Mouse (Mus musculus): ENCODE measurements around the gene Hist1h3g.

Gene Hist1h3g

GRCm38 (mm10) chr13:23515826-23516620 is 19.2 kb upstream of the Hist1h3g start:
- no peak for DNase-seq (ENCODE audit: low spot score)

- peak; percentile 69 for DNase-seq (ENCODE audit: low spot score)
These were observed 18.2 kb upstream of the Hist1h3g start for GRCm38 (mm10) chr13:23516822-23517602.

DNA sequence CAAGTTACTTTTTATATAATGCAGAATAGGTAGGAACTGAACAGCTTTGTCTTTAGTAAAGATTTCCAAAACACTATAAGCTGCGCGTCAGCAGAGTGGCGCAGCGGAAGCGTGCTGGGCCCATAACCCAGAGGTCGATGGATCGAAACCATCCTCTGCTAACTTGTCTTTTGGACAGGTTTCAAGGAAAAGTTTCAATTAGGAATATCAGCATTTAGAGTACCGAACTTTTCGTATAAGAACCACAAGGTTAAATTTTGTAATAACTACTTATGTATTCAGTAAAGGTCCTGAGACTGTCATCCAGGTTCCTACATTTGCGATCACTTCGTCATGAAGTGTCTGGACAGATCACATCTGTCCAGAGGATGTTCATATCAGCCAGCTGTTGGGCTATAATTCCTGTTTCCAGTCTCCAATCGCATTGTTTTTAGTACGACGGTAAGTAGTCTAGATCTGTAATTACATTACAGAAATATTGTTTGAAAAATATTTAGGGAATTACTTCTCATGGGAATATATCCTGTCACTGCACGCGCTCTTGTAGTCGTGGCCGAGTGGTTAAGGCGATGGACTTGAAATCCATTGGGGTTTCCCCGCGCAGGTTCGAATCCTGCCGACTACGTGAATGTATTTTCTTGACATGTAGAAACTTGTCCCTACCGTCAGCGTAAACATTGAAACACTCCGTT is 17.5 kb upstream of the Hist1h3g start:
- peak; percentile 83 for DNase-seq (ENCODE audit: low spot score)

DNA sequence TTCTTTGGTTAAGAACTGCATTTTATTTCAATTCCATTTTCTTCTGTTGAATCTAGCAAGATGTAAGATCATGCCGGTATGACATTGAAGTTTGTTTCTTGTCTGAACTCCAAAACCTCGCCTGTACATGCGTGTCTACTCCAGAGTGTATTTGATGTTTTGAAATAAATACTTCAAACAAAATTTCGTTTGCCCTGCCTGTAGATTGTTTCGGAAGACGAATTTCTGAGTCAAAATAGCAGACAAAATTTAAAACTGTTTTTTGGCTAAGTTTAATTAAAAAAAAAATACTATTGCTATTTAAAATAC is 17.0 kb upstream of the Hist1h3g start:
- no peak for DNase-seq (ENCODE audit: low spot score)

GRCm38 (mm10) chr13:23518885-23519284 is 16.3 kb upstream of the Hist1h3g start:
- DNase-seq (ENCODE audit: low spot score): peak; percentile 42

DNA sequence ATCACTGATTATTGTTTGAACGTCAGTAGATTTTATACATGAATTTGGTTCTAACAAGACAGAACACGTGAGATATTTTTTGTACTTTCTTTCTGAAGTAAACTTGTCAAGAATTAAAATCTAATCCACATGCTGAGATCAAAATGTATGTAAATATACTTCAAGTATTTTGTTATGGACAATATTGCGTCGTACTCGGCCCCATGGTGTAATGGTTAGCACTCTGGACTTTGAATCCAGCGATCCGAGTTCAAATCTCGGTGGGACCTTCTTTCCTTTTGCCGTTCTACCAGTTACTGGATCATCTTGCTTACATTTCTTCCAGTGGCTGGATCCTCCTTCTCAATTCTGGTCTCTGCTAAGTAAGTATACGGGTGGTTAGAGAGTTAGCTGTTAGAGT is 15.8 kb upstream of the Hist1h3g start:
- peak; percentile 67 for DNase-seq (ENCODE audit: low spot score)

- peak; percentile 73 for DNase-seq (ENCODE audit: low spot score)
These were observed 13.5 kb upstream of the Hist1h3g start for GRCm38 (mm10) chr13:23521703-23522102.

- DNase-seq (ENCODE audit: low spot score): no peak
These were observed 11.2 kb upstream of the Hist1h3g start for GRCm38 (mm10) chr13:23523976-23524375.

DNA sequence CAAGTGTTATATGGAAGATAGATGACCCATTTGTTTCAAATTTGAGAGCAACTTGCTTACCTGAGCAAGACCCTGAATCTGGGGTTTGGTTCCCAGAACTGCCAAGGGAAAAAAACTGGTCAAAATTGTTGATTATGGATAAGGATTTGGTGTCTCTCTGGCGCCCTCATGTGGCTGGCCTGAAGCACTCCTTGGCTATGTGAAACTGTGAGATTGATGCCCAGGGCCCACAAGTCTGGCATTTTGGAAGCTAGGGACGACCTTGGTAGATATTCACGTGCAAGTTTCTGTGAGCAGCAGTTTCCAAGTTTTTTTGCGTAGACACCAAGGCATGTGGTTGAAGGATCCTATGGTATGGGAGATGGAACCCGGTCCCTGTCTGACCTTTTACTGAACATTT is 10.6 kb upstream of the Hist1h3g start:
- peak; percentile 81 for DNase-seq (ENCODE audit: low spot score)

DNA sequence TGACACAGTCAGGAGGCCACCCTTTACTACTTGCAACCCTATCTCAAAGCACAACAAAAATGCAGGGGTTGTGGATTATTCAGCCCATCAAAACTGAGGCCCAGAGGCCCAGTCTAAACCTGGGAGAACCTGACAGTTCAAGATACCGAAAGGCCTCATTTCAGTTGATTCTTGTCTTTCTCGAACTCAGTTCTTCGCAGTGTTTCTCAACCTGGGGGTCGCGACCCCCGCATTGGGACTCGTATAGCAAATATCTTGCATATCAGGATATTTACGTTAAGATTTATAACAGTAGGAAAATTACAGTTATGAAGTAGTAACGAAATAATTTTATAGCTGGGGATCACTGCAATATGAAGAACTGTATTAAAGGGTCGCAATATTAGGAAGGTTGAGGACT is 9.3 kb upstream of the Hist1h3g start:
- peak; percentile 15 for DNase-seq (ENCODE audit: low spot score)

GRCm38 (mm10) chr13:23526312-23526711 is 8.9 kb upstream of the Hist1h3g start:
- peak; percentile 85 for DNase-seq (ENCODE audit: low spot score)

GRCm38 (mm10) chr13:23529005-23529404 is 6.2 kb upstream of the Hist1h3g start:
- DNase-seq (ENCODE audit: low spot score): no peak

DNA sequence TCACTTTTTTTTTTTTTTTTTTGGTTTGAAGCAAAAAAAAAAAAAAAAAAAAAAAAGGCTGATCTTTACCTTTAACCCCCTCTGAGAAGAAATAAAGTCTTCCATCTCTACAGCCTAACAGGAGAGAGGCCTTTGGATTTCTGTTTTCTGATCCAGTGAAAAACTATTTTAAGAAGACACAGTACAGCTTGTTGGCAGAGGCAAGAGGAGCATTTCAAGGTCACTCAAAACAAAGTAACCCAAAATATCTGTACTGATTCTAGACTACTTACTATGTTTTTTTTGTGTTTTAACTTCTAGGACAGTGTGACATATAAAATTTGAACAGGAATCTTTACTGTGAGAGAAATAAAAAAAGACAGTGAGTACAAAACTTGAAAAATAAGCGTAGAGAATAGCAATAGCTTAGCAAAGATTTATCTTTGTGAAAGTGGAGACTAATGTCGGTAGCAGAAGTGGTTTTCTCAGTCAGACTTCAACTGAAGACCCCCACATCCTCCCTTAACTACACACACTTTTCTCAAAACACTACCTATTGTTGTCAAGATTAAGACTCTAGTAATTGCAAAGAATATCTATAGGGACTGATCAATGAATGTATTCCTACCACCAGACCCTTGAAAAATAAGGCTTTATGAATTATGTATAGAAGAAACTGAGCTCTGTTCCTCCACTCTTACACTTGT is 5.6 kb upstream of the Hist1h3g start:
- DNase-seq (ENCODE audit: low spot score): no peak

DNA sequence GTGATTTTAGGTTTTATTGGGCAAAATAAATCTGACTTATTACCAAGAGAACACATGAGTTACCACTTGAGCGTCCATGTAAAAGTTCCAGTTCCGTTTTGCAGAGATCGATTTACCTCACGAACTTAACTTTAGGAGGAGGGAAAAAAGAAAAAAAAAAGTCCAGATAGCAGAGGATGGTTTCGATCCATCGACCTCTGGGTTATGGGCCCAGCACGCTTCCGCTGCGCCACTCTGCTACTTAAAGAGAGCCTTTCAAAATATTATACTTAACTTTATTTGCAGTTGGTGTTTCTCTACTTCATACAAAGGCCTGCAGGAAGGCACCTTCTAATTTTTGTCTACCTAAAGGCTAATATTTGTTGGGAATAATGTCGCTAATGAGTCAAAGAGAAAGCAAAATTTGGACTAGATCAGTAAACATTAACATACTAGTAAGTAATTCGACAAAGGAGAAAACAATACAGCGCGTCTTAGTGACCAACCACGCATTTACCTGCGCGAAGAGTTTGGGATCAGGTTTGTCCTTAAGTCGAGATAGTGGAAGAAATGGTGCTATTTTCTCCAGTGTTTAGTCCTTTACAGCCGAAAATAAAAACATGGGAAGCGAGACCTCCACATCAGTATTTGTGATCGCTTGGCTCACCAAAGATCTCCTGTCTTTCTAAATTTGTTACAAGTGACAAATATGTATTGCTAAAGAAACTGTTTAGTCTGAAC is 4.9 kb upstream of the Hist1h3g start:
- DNase-seq (ENCODE audit: low spot score): peak; percentile 44

DNA sequence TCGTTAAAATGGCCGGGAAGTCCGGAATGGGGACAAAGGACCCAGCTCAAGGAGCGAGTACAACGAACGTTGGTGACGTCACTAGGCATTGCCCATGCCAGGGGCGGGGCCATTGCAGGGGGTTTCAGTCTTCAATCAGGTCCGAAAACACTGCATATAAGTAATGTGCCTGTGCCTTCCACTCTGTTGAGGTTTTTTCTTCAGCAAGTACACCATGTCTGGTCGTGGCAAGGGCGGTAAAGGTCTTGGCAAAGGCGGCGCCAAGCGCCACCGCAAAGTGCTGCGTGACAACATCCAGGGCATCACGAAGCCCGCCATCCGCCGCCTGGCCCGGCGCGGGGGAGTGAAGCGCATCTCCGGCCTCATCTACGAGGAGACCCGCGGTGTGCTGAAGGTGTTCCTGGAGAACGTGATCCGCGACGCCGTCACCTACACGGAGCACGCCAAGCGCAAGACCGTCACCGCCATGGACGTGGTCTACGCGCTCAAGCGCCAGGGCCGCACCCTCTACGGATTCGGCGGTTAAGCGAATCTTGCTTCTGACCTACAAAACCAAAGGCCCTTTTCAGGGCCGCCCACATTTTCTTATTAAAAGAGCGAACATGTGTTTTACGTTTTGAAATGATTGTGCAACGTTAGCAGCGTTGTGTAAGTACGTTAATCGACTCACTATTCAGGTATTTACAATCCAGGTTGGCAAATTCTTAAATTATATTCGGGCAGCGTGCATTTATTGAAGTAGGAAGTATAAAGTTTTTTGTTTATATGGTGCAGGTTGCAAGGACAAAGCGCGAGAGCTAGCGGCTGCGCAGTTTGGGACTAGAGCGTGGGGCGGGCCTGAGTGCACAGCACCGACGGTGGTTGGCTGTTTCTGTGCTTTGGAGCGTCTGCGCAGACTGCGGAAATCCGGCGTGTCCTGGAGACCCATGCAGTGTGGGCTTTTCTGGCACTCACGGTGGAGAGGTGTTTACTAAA is 4.0 kb upstream of the Hist1h3g start, which contains the start of gene Hist1h4h:
Hist1h4h (plus strand) TSS at position 150 of the 975 bp plus-strand sequence.
- peak; percentile 93 for DNase-seq (ENCODE audit: low spot score)

- DNase-seq (ENCODE audit: low spot score): no peak
These were observed 2.8 kb upstream of the Hist1h3g start for GRCm38 (mm10) chr13:23532262-23533075.

GRCm38 (mm10) chr13:23533560-23534367 is 1.5 kb upstream of the Hist1h3g start, which contains the start of gene Hist1h2af:
Gene Hist1h2af (plus strand): TSS chr13:23533906.
- DNase-seq (ENCODE audit: low spot score): peak; percentile 58

GRCm38 (mm10) chr13:23534368-23535131 is 672 bp upstream of the Hist1h3g start:
- no peak for DNase-seq (ENCODE audit: low spot score)

Measured in ovary, postnatal 36 days (tissue).